Mouse (Mus musculus): ENCODE results near the gene Gm9049. TPM values are rescaled to one million over a fixed set of nuclear protein-coding genes. Genes with fewer than 3 reads are reported as not detected.
"Not testable (repeated sequence)": the region's sequence is repeated elsewhere in the genome, so short reads cannot be mapped to it uniquely, and the experiment has no call there.

The Gm9049 gene
- polyA plus RNA-seq, 1 experiment from 2014 or later, result not detected

GRCm38 (mm10) chr10:118302133-118302532 is 51.8 kb downstream of the Gm9049 start:
- WGBS, result 38% methylated on average over 2 of the region's 2 CpGs
- ATAC-seq (ENCODE audit: low FRiP score, low TSS enrichment); H3K9me3 ChIP-seq (ENCODE audit: low read length): not testable (repeated sequence)

More at GRCm38 (mm10) chr10:118302133-118302532, 51.8 kb downstream of the Gm9049 start:
- H3K4me1 ChIP-seq (ENCODE audit: insufficient read depth, low read length); H3K9ac ChIP-seq (replicated peaks; ENCODE audit: low read length); H3K4me2 ChIP-seq (replicated peaks; ENCODE audit: low read depth, low read length); H3K36me3 ChIP-seq (ENCODE audit: insufficient read depth, low read length); H3K27ac ChIP-seq (ENCODE audit: low read length); H3K4me3 ChIP-seq (ENCODE audit: low read length); H3K27me3 ChIP-seq (ENCODE audit: insufficient read depth, low read length): not testable (repeated sequence)

Other genes starting within 250 kb of the Gm9049 start
- gene Mdm1, start 212.3 kb downstream of the Gm9049 start, polyA plus RNA-seq (2015; fragmentation: Nextera tagmentation; extraction: Ambion mirVana), result 26.7 and 27.1 TPM in 2 replicates
- not detected in 2 replicates for gene Il22, start 149.2 kb downstream of the Gm9049 start, polyA plus RNA-seq (2015; fragmentation: Nextera tagmentation; extraction: Ambion mirVana)
- 0.08 TPM in 1 of 2 replicates, not detected in the other for gene Gm32717, start 113.3 kb downstream of the Gm9049 start, polyA plus RNA-seq (2015; fragmentation: Nextera tagmentation; extraction: Ambion mirVana)
- 0.08 TPM in 1 of 2 replicates, not detected in the other for gene Gm32802, start 95.4 kb downstream of the Gm9049 start, polyA plus RNA-seq (2015; fragmentation: Nextera tagmentation; extraction: Ambion mirVana)
- gene Iltifb, start 59.1 kb downstream of the Gm9049 start, polyA plus RNA-seq (2015; fragmentation: Nextera tagmentation; extraction: Ambion mirVana), result not detected in 2 replicates
- 0.14 TPM in 1 of 2 replicates, not detected in the other for gene Gm9040, start 27.1 kb downstream of the Gm9049 start, polyA plus RNA-seq (2015; fragmentation: Nextera tagmentation; extraction: Ambion mirVana)
- gene Gm9044, start 21.7 kb downstream of the Gm9049 start, polyA plus RNA-seq (2015; fragmentation: Nextera tagmentation; extraction: Ambion mirVana), result 0.14 TPM in 1 of 2 replicates, not detected in the other
- not detected in 2 replicates for gene Gm9045, start 16.3 kb downstream of the Gm9049 start, polyA plus RNA-seq (2015; fragmentation: Nextera tagmentation; extraction: Ambion mirVana)
- not detected in 2 replicates for gene Gm9046, start 10.8 kb downstream of the Gm9049 start, polyA plus RNA-seq (2015; fragmentation: Nextera tagmentation; extraction: Ambion mirVana)
- gene Gm9048, start 5.4 kb downstream of the Gm9049 start, polyA plus RNA-seq (2015; fragmentation: Nextera tagmentation; extraction: Ambion mirVana), result not detected in 2 replicates
- not detected in 2 replicates for gene Ifng, start 86.9 kb upstream of the Gm9049 start, polyA plus RNA-seq (2015; fragmentation: Nextera tagmentation; extraction: Ambion mirVana)